Mouse (Mus musculus) MEL (cell line): ENCODE results near the gene Rad51b. TPM values are rescaled to one million over a fixed set of nuclear protein-coding genes. Genes with fewer than 3 reads are reported as not detected.

Experiments used
- DNase-seq: peaks from one replicate; pipeline ENCODE4 v3.0.0; 2011; ENCODE audit warnings: low read depth, low spot score
- H3K27ac ChIP-seq: 2 replicates; pipeline ENCODE4 v1.5.1; 2012; ENCODE audit warnings: low read depth, mild to moderate bottlenecking, control low read depth, low read length, moderate library complexity; ENCODE audit not compliant: control insufficient read depth
- H3K27me3 ChIP-seq, 2 experiments: fragments of 150-350 bp in 1 of 2; sonication (generic) in 1 of 2; 2 replicates each; pipeline ENCODE4 v1.6.1; 2012; ENCODE audit warnings: low read length in 2 of 2, mild to moderate bottlenecking in 2 of 2, improper control_type of control experiment in 1 of 2, moderate library complexity in 1 of 2; ENCODE audit not compliant: insufficient read depth in 2 of 2, control insufficient read depth in 1 of 2
- H3K36me3 ChIP-seq, 2 experiments: 2 replicates each; pipeline ENCODE4 v1.6.1; 2012 to 2014; ENCODE audit warnings: low read length in 2 of 2, improper control_type of control experiment in 1 of 2, inconsistent platforms in 1 of 2, mild to moderate bottlenecking in 1 of 2; ENCODE audit not compliant: insufficient read depth in 2 of 2, control insufficient read depth in 1 of 2
- H3K4me1 ChIP-seq, 2 experiments: fragments of 150-350 bp in 1 of 2; sonication (generic) in 1 of 2; 2 replicates each; pipeline ENCODE4 v1.6.1; 2012; ENCODE audit warnings: low read length in 2 of 2, improper control_type of control experiment in 1 of 2, mild to moderate bottlenecking in 1 of 2; ENCODE audit not compliant: insufficient read depth in 2 of 2, control insufficient read depth in 1 of 2
- H3K4me3 ChIP-seq, 2 experiments: fragments of 150-350 bp in 1 of 2; sonication (generic) in 1 of 2; 2 replicates each; pipeline ENCODE4 v1.5.1; 2012; ENCODE audit warnings: low read depth in 2 of 2, low read length in 2 of 2, mild to moderate bottlenecking in 2 of 2, moderate library complexity in 2 of 2, control low read depth in 1 of 2, improper control_type of control experiment in 1 of 2; ENCODE audit not compliant: control insufficient read depth in 1 of 2, insufficient read depth in 1 of 2
- H3K79me2 ChIP-seq: 2 replicates; pipeline ENCODE4 v1.6.1; 2012; ENCODE audit warnings: mild to moderate bottlenecking, low read length, moderate library complexity; ENCODE audit not compliant: control insufficient read depth, poor library complexity, insufficient read depth
- H3K9ac ChIP-seq: 2 replicates; pipeline ENCODE4 v1.6.1; 2012; ENCODE audit warnings: low read depth, mild to moderate bottlenecking, control low read depth, low read length, moderate library complexity; ENCODE audit not compliant: control insufficient read depth, poor library complexity, severe bottlenecking
- H3K9me3 ChIP-seq: fragments of 150-350 bp; sonication (generic); replicated peaks from 2 replicates; pipeline ENCODE4 v1.6.1; 2012; ENCODE audit warnings: mild to moderate bottlenecking, low read length, improper control_type of control experiment, moderate library complexity; ENCODE audit not compliant: insufficient read depth
- CHD1 ChIP-seq: IDR thresholded peaks from 2 replicates; pipeline ENCODE4 v1.6.1; 2012; ENCODE audit warnings: low read depth, mild to moderate bottlenecking, inconsistent platforms, low read length, improper control_type of control experiment
- CTCF ChIP-seq, 3 experiments: IDR thresholded peaks in 2 of 3; conservative IDR thresholded peaks in 1 of 3; 2 replicates each; pipeline ENCODE4 v1.5.1; 2011 to 2012; ENCODE audit warnings: low read length in 3 of 3, low read depth in 2 of 3, mild to moderate bottlenecking in 2 of 3, improper control_type of control experiment in 1 of 3, inconsistent platforms in 1 of 3, mixed read lengths in 1 of 3, moderate library complexity in 1 of 3; ENCODE audit not compliant: control insufficient read depth in 1 of 3, insufficient read depth in 1 of 3, poor library complexity in 1 of 3, severe bottlenecking in 1 of 3
- E2F4 ChIP-seq: IDR thresholded peaks from 2 replicates; pipeline ENCODE4 v1.6.1; 2011; ENCODE audit warnings: low read depth, low read length, improper control_type of control experiment, borderline replicate concordance
- ELF1 ChIP-seq: IDR thresholded peaks from 2 replicates; pipeline ENCODE4 v1.6.1; 2014; ENCODE audit warnings: low read depth, mild to moderate bottlenecking, inconsistent platforms, low read length, improper control_type of control experiment, moderate library complexity
- EP300 ChIP-seq, 2 experiments: IDR thresholded peaks; 2 replicates each; pipeline ENCODE4 v1.6.1; 2011; ENCODE audit warnings: improper control_type of control experiment in 2 of 2, low read length in 2 of 2, low read depth in 1 of 2, mild to moderate bottlenecking in 1 of 2
- ETS1 ChIP-seq: IDR thresholded peaks from 2 replicates; pipeline ENCODE4 v1.6.1; 2012; ENCODE audit warnings: low read depth, mild to moderate bottlenecking, inconsistent platforms, low read length, improper control_type of control experiment, moderate library complexity
- GABPA ChIP-seq: IDR thresholded peaks from 2 replicates; pipeline ENCODE4 v1.6.1; 2012; ENCODE audit warnings: low read depth, mild to moderate bottlenecking, inconsistent platforms, low read length, improper control_type of control experiment, moderate library complexity
- GATA1 ChIP-seq: IDR thresholded peaks from 2 replicates; pipeline ENCODE4 v1.6.1; 2011; ENCODE audit warnings: low read depth, low read length, improper control_type of control experiment
- NELFE ChIP-seq: IDR thresholded peaks from 2 replicates; pipeline ENCODE4 v1.6.1; 2011; ENCODE audit warnings: low read depth, low read length, improper control_type of control experiment
- POLR2AphosphoS5 ChIP-seq: IDR thresholded peaks from 2 replicates; pipeline ENCODE4 v1.6.1; 2012; ENCODE audit warnings: low read depth, borderline replicate concordance, mild to moderate bottlenecking, inconsistent platforms, low read length, moderate library complexity, mixed read lengths
- SMC3 ChIP-seq: IDR thresholded peaks from 2 replicates; pipeline ENCODE4 v1.6.1; 2011; ENCODE audit warnings: low read depth, low read length, improper control_type of control experiment
- TAL1 ChIP-seq: IDR thresholded peaks from 2 replicates; pipeline ENCODE4 v1.6.1; 2012; ENCODE audit warnings: mild to moderate bottlenecking, inconsistent platforms, low read length, moderate library complexity, mixed read lengths
- UBTF ChIP-seq: IDR thresholded peaks from 2 replicates; pipeline ENCODE4 v1.6.1; 2012; ENCODE audit warnings: low read depth, mild to moderate bottlenecking, inconsistent platforms, low read length, improper control_type of control experiment, moderate library complexity, borderline replicate concordance; ENCODE audit not compliant: insufficient read depth
- ZC3H11A ChIP-seq: IDR thresholded peaks from 2 replicates; pipeline ENCODE4 v1.6.1; 2012; ENCODE audit warnings: low read depth, mild to moderate bottlenecking, inconsistent platforms, low read length, improper control_type of control experiment
- polyA plus RNA-seq, 2 experiments: library from polyadenylated mRNA; stranded (reverse) in 1 of 2; unstranded in 1 of 2; fragments of >175 nt in 1 of 2; fragments of >200 nt in 1 of 2; gene quantifications; 2 replicates each; pipeline versions ENCODE4 v1.2.1 to v1.2.4; 2012; ENCODE audit warnings: low replicate concordance in 2 of 2, low read depth in 1 of 2; ENCODE audit not compliant: insufficient read length in 2 of 2, insufficient read depth in 1 of 2, missing spikeins in 1 of 2
- total RNA-seq: library from RNA; depleted of rRNA; stranded (reverse); fragments of 300-350 nt; gene quantifications from 2 replicates; pipeline ENCODE4 v1.2.3, GENCODE M21; 2012

Rad51b gene
- total and polyA plus RNA-seq, 3 experiments: 3.6 to 5.7 TPM; not detected in 1

GRCm38 (mm10) chr12:79454017-79454416 lies 156.9 kb downstream of the Rad51b start:
- no peak for DNase-seq
- Histone ChIP-seq H3K4me3 (no peak overlapping the region), H3K36me3 (no peaks in the 10 kb centered on the region), H3K4me1 (no peaks in the 10 kb centered on the region), H3K9me3 (no peaks in the 10 kb centered on the region), H3K27ac (no peak overlapping the region), H3K27me3 (no peaks in the 10 kb centered on the region), H3K79me2 (no peaks in the 10 kb centered on the region), H3K9ac (no peak overlapping the region)
- TF ChIP-seq SMC3: 0 out of 2 replicates have a peak, but pooled peaks have one; percentile 9
- TF ChIP-seq CTCF (IDR thresholded peaks at IDR 0.05 in 2 of 3, conservative IDR thresholded peaks at IDR 0.05 in 1 of 3; ENCODE audit: control insufficient read depth in 1 of 3, insufficient read depth in 1 of 3, low read depth in 2 of 3, low read length in 3 of 3, poor library complexity in 1 of 3, severe bottlenecking in 1 of 3): peak in 1 of 3 experiments; percentile 16; a peak in 1 of 6 replicates
- no peak for TF ChIP-seq E2F4

GRCm38 (mm10) chr12:79455061-79455847 lies 158.2 kb downstream of the Rad51b start:
- DNase-seq: no peak
- Histone ChIP-seq H3K4me3 (no peak overlapping the region), H3K27me3 (no peaks in the 10 kb centered on the region), H3K9ac (no peak overlapping the region), H3K36me3 (no peaks in the 10 kb centered on the region), H3K4me1 (no peaks in the 10 kb centered on the region), H3K79me2 (no peaks in the 10 kb centered on the region), H3K9me3 (no peaks in the 10 kb centered on the region), H3K27ac (no peak overlapping the region)
- TF ChIP-seq GATA1 (no peak), POLR2AphosphoS5 (no peak), GABPA (no peak), CHD1 (no peak), ZC3H11A (no peak), UBTF (no peak), EP300 (IDR thresholded peaks at IDR 0.05; ENCODE audit: low read depth in 1 of 2, low read length in 2 of 2) (no peak), E2F4 (no peak), SMC3 (no peak), TAL1 (no peak), ELF1 (no peak), ETS1 (no peak), NELFE (no peak)
